Mouse (Mus musculus): Measurements from ENCODE around the gene Cherp.

- TF ChIP-seq MYOD1 (IDR thresholded peaks at IDR 0.05; ENCODE audit: control insufficient read depth in 1 of 3, insufficient read length in 2 of 3, low read depth in 2 of 3) (no peak), MYOG (IDR thresholded peaks at IDR 0.05; ENCODE audit: control insufficient read depth in 1 of 3, insufficient read depth in 1 of 3, insufficient read length in 2 of 3, low read depth in 2 of 3) (no peak), POLR2A (IDR thresholded peaks at IDR 0.05; ENCODE audit: insufficient read length, low read depth) (no peak), USF1 (IDR thresholded peaks at IDR 0.05; ENCODE audit: low read depth) (no peak), POLR2AphosphoS2 (IDR thresholded peaks at IDR 0.05; ENCODE audit: insufficient read length, low read depth) (no peak), TCF3 (IDR thresholded peaks at IDR 0.05; ENCODE audit: insufficient read length, low read depth) (no peak), SRF (IDR thresholded peaks at IDR 0.05; ENCODE audit: control insufficient read depth, insufficient read length, low read depth) (no peak)
Observed at GRCm38 (mm10) chr8:72500521-72500931, 25.5 kb upstream of the Cherp start.
